Mouse (Mus musculus) hindbrain, embryonic 12.5 days (tissue): ENCODE measurements at regions not wholly inside any gene's neighbourhood (a gene's known extent, or its start where the extent isn't known, plus 50 kb on each side); places are given as distances from the start of the nearest gene placed in this dataset.
A peak's percentile ranks its signal among the peaks of the same experiment; 100 is the strongest.

Source experiments
- ATAC-seq: fragments of 200-750 bp; cut with Nextera tagmentation; 2 replicates; pipeline ENCODE4 v1.8.0; 2017; ENCODE audit warnings: moderate TSS enrichment; ENCODE audit not compliant: low FRiP score
- H3K27ac ChIP-seq: fragments of 300-500 bp; sonication (generic); 2 replicates; pipeline ENCODE4 v1.5.1; 2016; ENCODE audit warnings: mild to moderate bottlenecking
- H3K27me3 ChIP-seq: fragments of 300-500 bp; sonication (generic); 2 replicates; pipeline ENCODE4 v1.6.1; 2016; ENCODE audit warnings: mild to moderate bottlenecking
- H3K36me3 ChIP-seq: fragments of 300-500 bp; sonication (generic); 2 replicates; pipeline ENCODE4 v1.6.1; 2016; ENCODE audit warnings: mild to moderate bottlenecking
- H3K4me1 ChIP-seq: fragments of 300-500 bp; sonication (generic); 2 replicates; pipeline ENCODE4 v1.6.1; 2016
- H3K4me2 ChIP-seq: fragments of 300-500 bp; sonication (generic); replicated peaks from 2 replicates; pipeline ENCODE4 v1.6.1; 2016; ENCODE audit warnings: mild to moderate bottlenecking
- H3K4me3 ChIP-seq: fragments of 300-500 bp; sonication (generic); 2 replicates; pipeline ENCODE4 v1.5.1; 2016; ENCODE audit warnings: mild to moderate bottlenecking
- H3K9ac ChIP-seq: fragments of 300-500 bp; sonication (generic); 2 replicates; pipeline ENCODE4 v1.6.1; 2016; ENCODE audit warnings: mild to moderate bottlenecking, moderate library complexity
- H3K9me3 ChIP-seq: fragments of 300-500 bp; sonication (generic); replicated peaks from 2 replicates; pipeline ENCODE4 v1.6.1; 2016; ENCODE audit warnings: mild to moderate bottlenecking
- WGBS: fragments of 180-500 bp; shearing (Covaris S2); methylation state at CpG from one replicate; pipeline ENCODE4 v1.1.7; 2016; 5-methylcytosine and 5-hydroxymethylcytosine counted together

GRCm38 (mm10) chr4:105332081-105332480 is 174.9 kb downstream of the Plpp3 start:
- Histone ChIP-seq H3K27ac (no peak overlapping the region), H3K9me3 (no peaks in the 10 kb centered on the region), H3K4me3 (no peak overlapping the region), H3K4me1 (no peaks in the 10 kb centered on the region), H3K4me2 (no peak overlapping the region), H3K9ac (no peak overlapping the region), H3K36me3 (no peaks in the 10 kb centered on the region), H3K27me3 (no peaks in the 10 kb centered on the region)
- WGBS, result 93% methylated on average over 10 of the region's 10 CpGs
- ATAC-seq, result no peak

- H3K36me3 ChIP-seq, result no peaks in the 10 kb centered on the region
- no peak overlapping the region for H3K9ac ChIP-seq
- H3K4me2 ChIP-seq, result no peak overlapping the region
- no peaks in the 10 kb centered on the region for H3K4me1 ChIP-seq
- no peaks in the 10 kb centered on the region for H3K27me3 ChIP-seq
- 60% methylated on average over 1 of the region's 1 CpGs for WGBS
- ATAC-seq, result no peak
- H3K27ac ChIP-seq, result no peak overlapping the region
- no peaks in the 10 kb centered on the region for H3K9me3 ChIP-seq
- H3K4me3 ChIP-seq, result no peak overlapping the region
Measured at GRCm38 (mm10) chr4:105335872-105336271, 178.7 kb downstream of the Plpp3 start.

GRCm38 (mm10) chr4:105336557-105336956 is 179.4 kb downstream of the Plpp3 start:
- Histone ChIP-seq H3K27ac (no peak overlapping the region), H3K36me3 (no peaks in the 10 kb centered on the region), H3K4me3 (no peak overlapping the region), H3K4me1 (no peaks in the 10 kb centered on the region), H3K9me3 (no peaks in the 10 kb centered on the region), H3K4me2 (no peak overlapping the region), H3K9ac (no peak overlapping the region), H3K27me3 (no peaks in the 10 kb centered on the region)
- WGBS, result 77% methylated on average over 4 of the region's 4 CpGs
- no peak for ATAC-seq

GRCm38 (mm10) chr4:105338131-105338530 is 181.0 kb downstream of the Plpp3 start:
- no peak overlapping the region for H3K9ac ChIP-seq
- no peaks in the 10 kb centered on the region for H3K36me3 ChIP-seq
- no peaks in the 10 kb centered on the region for H3K9me3 ChIP-seq
- H3K4me3 ChIP-seq, result no peak overlapping the region
- no peaks in the 10 kb centered on the region for H3K27me3 ChIP-seq
- 78% methylated on average over 7 of the region's 7 CpGs for WGBS
- no peak overlapping the region for H3K27ac ChIP-seq
- no peaks in the 10 kb centered on the region for H3K4me1 ChIP-seq
- H3K4me2 ChIP-seq, result no peak overlapping the region
- no peak for ATAC-seq

DNA sequence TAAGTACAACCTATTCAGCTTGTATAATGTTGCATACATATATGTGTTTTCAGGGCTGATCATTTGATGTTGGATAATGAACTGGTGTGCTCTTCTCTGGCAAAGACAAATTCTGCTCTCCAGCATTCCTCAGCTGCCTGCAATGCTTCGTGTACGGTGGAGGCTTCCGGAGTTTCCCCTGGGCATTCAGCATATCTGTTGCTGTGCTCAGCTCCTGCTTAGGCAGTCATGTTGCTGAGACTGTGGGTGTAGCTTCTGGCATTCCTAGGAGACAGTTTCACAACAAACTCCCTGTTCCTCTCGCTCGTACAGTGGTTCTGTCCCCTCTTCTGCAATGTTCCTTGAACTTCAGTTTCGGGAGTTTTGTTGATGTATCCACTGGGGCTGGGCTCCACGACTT is 181.7 kb downstream of the Plpp3 start:
- 72% methylated on average over 7 of the region's 7 CpGs for WGBS
- no peak for ATAC-seq
- Histone ChIP-seq H3K9me3 (no peaks in the 10 kb centered on the region), H3K36me3 (no peaks in the 10 kb centered on the region), H3K4me2 (no peak overlapping the region), H3K4me1 (no peaks in the 10 kb centered on the region), H3K9ac (no peak overlapping the region), H3K27me3 (no peaks in the 10 kb centered on the region), H3K4me3 (no peak overlapping the region), H3K27ac (no peak overlapping the region)

- H3K4me3 ChIP-seq, result no peak overlapping the region
- ATAC-seq, result no peak
- no peaks in the 10 kb centered on the region for H3K36me3 ChIP-seq
- H3K9ac ChIP-seq, result no peak overlapping the region
- WGBS, result 89% methylated on average over 7 of the region's 7 CpGs
- no peaks in the 10 kb centered on the region for H3K4me1 ChIP-seq
- H3K4me2 ChIP-seq, result no peak overlapping the region
- H3K9me3 ChIP-seq, result no peaks in the 10 kb centered on the region
- no peaks in the 10 kb centered on the region for H3K27me3 ChIP-seq
- no peak overlapping the region for H3K27ac ChIP-seq
Measured at GRCm38 (mm10) chr4:105341274-105341673, 184.1 kb downstream of the Plpp3 start.

DNA sequence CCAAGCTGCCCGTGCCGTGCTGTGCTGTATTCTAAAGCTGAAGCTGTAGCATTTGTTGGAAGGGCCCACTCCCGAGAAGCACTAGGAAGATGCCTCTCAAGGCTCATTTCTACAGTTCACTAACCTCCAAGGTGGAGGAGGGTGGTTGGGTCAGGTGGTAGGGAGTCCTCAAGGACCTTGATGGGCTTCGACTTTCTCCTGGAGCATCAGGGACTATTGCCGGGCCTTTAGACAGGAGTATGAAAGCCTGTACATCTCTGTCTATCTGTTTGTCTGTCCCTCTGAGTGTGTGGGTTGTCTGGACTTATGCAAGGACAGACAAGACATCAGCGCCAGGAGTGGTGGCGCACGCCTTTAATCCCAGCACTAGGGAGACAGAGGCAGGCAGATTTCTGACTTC is 189.7 kb downstream of the Plpp3 start:
- WGBS, result 95% methylated on average over 8 of the region's 8 CpGs
- Histone ChIP-seq H3K4me2 (no peak overlapping the region), H3K36me3 (no peaks in the 10 kb centered on the region), H3K27ac (no peak overlapping the region), H3K9me3 (no peaks in the 10 kb centered on the region), H3K9ac (no peak overlapping the region), H3K27me3 (no peaks in the 10 kb centered on the region), H3K4me1 (no peaks in the 10 kb centered on the region), H3K4me3 (no peak overlapping the region)
- no peak for ATAC-seq

DNA sequence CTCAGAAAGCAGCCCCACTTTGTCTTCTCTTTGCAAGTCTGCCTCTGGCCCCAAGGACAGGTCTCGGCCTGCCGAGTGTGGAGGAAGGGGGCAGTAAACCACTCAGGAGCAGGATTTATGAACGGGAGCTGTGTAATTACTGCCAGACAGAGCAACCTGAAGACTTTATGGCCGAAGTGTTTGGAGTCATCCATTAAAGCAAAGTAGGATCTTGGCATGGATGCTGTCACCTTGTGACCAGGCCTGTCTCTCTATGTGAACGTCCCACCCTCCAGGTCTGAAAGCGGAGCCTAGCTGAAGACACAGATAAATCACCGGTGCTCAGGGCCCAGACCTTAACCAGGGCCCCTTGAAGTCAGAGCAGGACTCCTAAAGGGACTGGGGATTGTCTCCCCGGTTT is 190.8 kb downstream of the Plpp3 start:
- Histone ChIP-seq H3K9ac (no peak overlapping the region), H3K4me1 (0 out of 2 replicates have a peak, but pooled peaks cover 3% of the 10 kb centered on the region), H3K27me3 (no peaks in the 10 kb centered on the region), H3K4me2 (no peak overlapping the region), H3K36me3 (no peaks in the 10 kb centered on the region), H3K4me3 (no peak overlapping the region), H3K9me3 (no peaks in the 10 kb centered on the region), H3K27ac (no peak overlapping the region)
- ATAC-seq, result no peak
- WGBS, result 76% methylated on average over 8 of the region's 8 CpGs

DNA sequence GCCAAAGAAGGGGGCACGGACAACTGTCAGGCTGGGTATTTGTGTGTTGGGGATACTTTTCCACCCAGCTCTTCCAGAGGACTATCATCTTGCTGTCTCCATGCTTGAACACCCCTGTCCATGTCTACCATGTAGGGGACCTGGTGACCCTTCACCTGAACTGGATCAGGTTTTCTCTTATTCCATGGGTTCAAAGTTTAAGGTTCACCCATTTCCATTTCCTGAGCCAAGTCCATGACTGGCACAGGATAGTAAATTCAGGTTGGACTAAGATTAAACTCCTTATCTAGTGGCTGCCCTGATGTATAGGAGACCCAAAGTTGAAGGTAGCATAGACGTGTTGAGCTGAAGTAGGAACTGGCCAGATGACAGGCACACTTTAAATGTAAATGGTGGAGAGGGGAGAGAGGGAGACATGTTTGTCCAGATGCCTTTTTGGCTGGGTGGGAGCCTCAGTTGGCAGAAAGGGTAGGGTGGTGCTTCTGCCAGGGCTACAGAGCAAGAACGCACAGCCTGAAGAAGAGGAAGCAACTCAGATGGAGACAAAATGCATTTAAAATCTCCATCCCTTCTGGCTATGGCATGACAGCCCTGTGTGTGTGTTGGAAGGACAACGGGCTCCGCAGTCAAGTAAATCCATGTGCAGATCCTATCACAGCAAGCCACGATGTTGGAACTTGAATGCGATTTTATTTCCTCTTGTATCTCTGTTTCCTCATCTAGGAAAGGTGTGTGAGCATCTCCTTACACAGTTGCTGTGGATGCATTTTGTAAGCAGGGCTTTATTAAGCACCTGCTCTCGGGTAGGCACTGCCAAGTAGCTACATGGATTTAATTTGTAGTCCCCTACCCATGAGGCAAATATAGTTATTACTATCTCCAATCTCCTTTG is 192.4 kb downstream of the Plpp3 start:
- no peaks in the 10 kb centered on the region for H3K36me3 ChIP-seq
- H3K27ac ChIP-seq, result no peak overlapping the region
- no peak for ATAC-seq
- no peaks in the 10 kb centered on the region for H3K9me3 ChIP-seq
- no peaks in the 10 kb centered on the region for H3K27me3 ChIP-seq
- H3K4me3 ChIP-seq, result no peak overlapping the region
- 94% methylated on average over 8 of the region's 8 CpGs for WGBS
- no peak overlapping the region for H3K4me2 ChIP-seq
- H3K4me1 ChIP-seq, result 0 out of 2 replicates have a peak, but pooled peaks cover 3% of the 10 kb centered on the region
- H3K9ac ChIP-seq, result no peak overlapping the region

GRCm38 (mm10) chr4:105352342-105352741 is 195.2 kb downstream of the Plpp3 start:
- Histone ChIP-seq H3K27ac (no peak overlapping the region), H3K4me1 (peaks cover 14% of the 10 kb centered on the region), H3K36me3 (no peaks in the 10 kb centered on the region), H3K27me3 (no peaks in the 10 kb centered on the region), H3K4me2 (no peak overlapping the region), H3K4me3 (no peak overlapping the region), H3K9me3 (no peaks in the 10 kb centered on the region), H3K9ac (no peak overlapping the region)
- WGBS, result 58% methylated on average over 7 of the region's 7 CpGs
- no peak for ATAC-seq

DNA sequence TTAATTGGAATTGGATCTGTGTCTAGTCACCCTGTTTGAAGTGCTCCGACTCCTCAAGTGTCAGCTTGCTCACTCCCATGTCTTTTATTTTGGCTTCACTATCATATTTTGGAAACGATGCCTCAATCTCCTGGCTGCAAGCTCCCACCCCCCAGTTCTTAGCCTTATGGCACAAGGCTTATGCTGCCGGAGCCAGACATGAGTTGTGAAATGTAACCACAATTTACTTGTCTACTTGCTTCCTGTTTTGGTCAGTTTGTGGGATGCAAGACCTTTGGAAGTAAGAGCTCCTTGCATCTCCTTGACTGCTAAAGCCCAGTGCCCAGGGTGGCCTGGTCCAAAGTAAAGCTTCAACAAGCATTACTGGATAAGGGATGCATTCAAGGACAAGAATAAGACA is 195.8 kb downstream of the Plpp3 start:
- Histone ChIP-seq H3K9me3 (no peaks in the 10 kb centered on the region), H3K4me3 (no peak overlapping the region), H3K4me2 (no peak overlapping the region), H3K9ac (no peak overlapping the region), H3K27me3 (no peaks in the 10 kb centered on the region), H3K36me3 (no peaks in the 10 kb centered on the region), H3K27ac (no peak overlapping the region), H3K4me1 (peaks cover 14% of the 10 kb centered on the region)
- WGBS, result 87% methylated on average over 3 of the region's 3 CpGs
- no peak for ATAC-seq

- no peak overlapping the region for H3K9ac ChIP-seq
- no peak overlapping the region for H3K4me2 ChIP-seq
- H3K36me3 ChIP-seq, result no peaks in the 10 kb centered on the region
- no peak overlapping the region for H3K27ac ChIP-seq
- ATAC-seq, result no peak
- peaks cover 14% of the 10 kb centered on the region for H3K4me1 ChIP-seq
- H3K27me3 ChIP-seq, result no peaks in the 10 kb centered on the region
- 74% methylated on average over 8 of the region's 8 CpGs for WGBS
- no peak overlapping the region for H3K4me3 ChIP-seq
- no peaks in the 10 kb centered on the region for H3K9me3 ChIP-seq
Measured at GRCm38 (mm10) chr4:105354097-105354496, 196.9 kb downstream of the Plpp3 start.

GRCm38 (mm10) chr4:105356616-105357015 is 199.5 kb downstream of the Plpp3 start:
- Histone ChIP-seq H3K27ac (no peak overlapping the region), H3K36me3 (no peaks in the 10 kb centered on the region), H3K4me3 (no peak overlapping the region), H3K4me2 (no peak overlapping the region), H3K9me3 (no peaks in the 10 kb centered on the region), H3K27me3 (no peaks in the 10 kb centered on the region), H3K4me1 (peaks cover 14% of the 10 kb centered on the region), H3K9ac (no peak overlapping the region)
- WGBS, result 26% methylated on average over 3 of the region's 3 CpGs
- peak; percentile 46 for ATAC-seq
